Mouse (Mus musculus) MEL (cell line): Measurements from ENCODE around the gene Cds2. TPM values are rescaled to one million over a fixed set of nuclear protein-coding genes. Genes with fewer than 3 reads are reported as not detected.

Source experiments
- DNase-seq: peaks from one replicate; pipeline ENCODE4 v3.0.0; 2011; ENCODE audit warnings: low read depth, low spot score
- H3K27ac ChIP-seq: 2 replicates; pipeline ENCODE4 v1.5.1; 2012; ENCODE audit warnings: low read depth, mild to moderate bottlenecking, control low read depth, low read length, moderate library complexity; ENCODE audit not compliant: control insufficient read depth
- H3K27me3 ChIP-seq, 2 experiments: fragments of 150-350 bp in 1 of 2; sonication (generic) in 1 of 2; 2 replicates each; pipeline ENCODE4 v1.6.1; 2012; ENCODE audit warnings: low read length in 2 of 2, mild to moderate bottlenecking in 2 of 2, improper control_type of control experiment in 1 of 2, moderate library complexity in 1 of 2; ENCODE audit not compliant: insufficient read depth in 2 of 2, control insufficient read depth in 1 of 2
- H3K36me3 ChIP-seq, 2 experiments: 2 replicates each; pipeline ENCODE4 v1.6.1; 2012 to 2014; ENCODE audit warnings: low read length in 2 of 2, improper control_type of control experiment in 1 of 2, inconsistent platforms in 1 of 2, mild to moderate bottlenecking in 1 of 2; ENCODE audit not compliant: insufficient read depth in 2 of 2, control insufficient read depth in 1 of 2
- H3K4me1 ChIP-seq, 2 experiments: fragments of 150-350 bp in 1 of 2; sonication (generic) in 1 of 2; 2 replicates each; pipeline ENCODE4 v1.6.1; 2012; ENCODE audit warnings: low read length in 2 of 2, improper control_type of control experiment in 1 of 2, mild to moderate bottlenecking in 1 of 2; ENCODE audit not compliant: insufficient read depth in 2 of 2, control insufficient read depth in 1 of 2
- H3K4me3 ChIP-seq, 2 experiments: fragments of 150-350 bp in 1 of 2; sonication (generic) in 1 of 2; 2 replicates each; pipeline ENCODE4 v1.5.1; 2012; ENCODE audit warnings: low read depth in 2 of 2, low read length in 2 of 2, mild to moderate bottlenecking in 2 of 2, moderate library complexity in 2 of 2, control low read depth in 1 of 2, improper control_type of control experiment in 1 of 2; ENCODE audit not compliant: control insufficient read depth in 1 of 2, insufficient read depth in 1 of 2
- H3K79me2 ChIP-seq: 2 replicates; pipeline ENCODE4 v1.6.1; 2012; ENCODE audit warnings: mild to moderate bottlenecking, low read length, moderate library complexity; ENCODE audit not compliant: control insufficient read depth, poor library complexity, insufficient read depth
- H3K9ac ChIP-seq: 2 replicates; pipeline ENCODE4 v1.6.1; 2012; ENCODE audit warnings: low read depth, mild to moderate bottlenecking, control low read depth, low read length, moderate library complexity; ENCODE audit not compliant: control insufficient read depth, poor library complexity, severe bottlenecking
- H3K9me3 ChIP-seq: fragments of 150-350 bp; sonication (generic); replicated peaks from 2 replicates; pipeline ENCODE4 v1.6.1; 2012; ENCODE audit warnings: mild to moderate bottlenecking, low read length, improper control_type of control experiment, moderate library complexity; ENCODE audit not compliant: insufficient read depth
- ELF1 ChIP-seq: IDR thresholded peaks from 2 replicates; pipeline ENCODE4 v1.6.1; 2014; ENCODE audit warnings: low read depth, mild to moderate bottlenecking, inconsistent platforms, low read length, improper control_type of control experiment, moderate library complexity
- EP300 ChIP-seq, 2 experiments: IDR thresholded peaks; 2 replicates each; pipeline ENCODE4 v1.6.1; 2011; ENCODE audit warnings: improper control_type of control experiment in 2 of 2, low read length in 2 of 2, low read depth in 1 of 2, mild to moderate bottlenecking in 1 of 2
- ETS1 ChIP-seq: IDR thresholded peaks from 2 replicates; pipeline ENCODE4 v1.6.1; 2012; ENCODE audit warnings: low read depth, mild to moderate bottlenecking, inconsistent platforms, low read length, improper control_type of control experiment, moderate library complexity
- GATA1 ChIP-seq: IDR thresholded peaks from 2 replicates; pipeline ENCODE4 v1.6.1; 2011; ENCODE audit warnings: low read depth, low read length, improper control_type of control experiment
- JUND ChIP-seq: IDR thresholded peaks from 2 replicates; pipeline ENCODE4 v1.6.1; 2011; ENCODE audit warnings: low read depth, mild to moderate bottlenecking, improper control_type of control experiment, low read length
- MAX ChIP-seq: IDR thresholded peaks from 2 replicates; pipeline ENCODE4 v1.6.1; 2011; ENCODE audit warnings: low read length, improper control_type of control experiment
- MAZ ChIP-seq: IDR thresholded peaks from 2 replicates; pipeline ENCODE4 v1.6.1; 2012; ENCODE audit warnings: low read depth, mild to moderate bottlenecking, inconsistent platforms, low read length, improper control_type of control experiment
- MEF2A ChIP-seq: IDR thresholded peaks from 2 replicates; pipeline ENCODE4 v1.6.1; 2014; ENCODE audit warnings: low read depth, mild to moderate bottlenecking, inconsistent platforms, low read length, improper control_type of control experiment; ENCODE audit not compliant: poor library complexity, insufficient replicate concordance, severe bottlenecking; ENCODE audit errors: extremely low read depth
- NRF1 ChIP-seq: IDR thresholded peaks from 2 replicates; pipeline ENCODE4 v1.6.1; 2014; ENCODE audit warnings: low read depth, mild to moderate bottlenecking, inconsistent platforms, low read length, improper control_type of control experiment, moderate library complexity; ENCODE audit not compliant: poor library complexity, insufficient read depth, severe bottlenecking
- POLR2AphosphoS5 ChIP-seq: IDR thresholded peaks from 2 replicates; pipeline ENCODE4 v1.6.1; 2012; ENCODE audit warnings: low read depth, borderline replicate concordance, mild to moderate bottlenecking, inconsistent platforms, low read length, moderate library complexity, mixed read lengths
- RAD21 ChIP-seq: IDR thresholded peaks from 2 replicates; pipeline ENCODE4 v1.6.1; 2011; ENCODE audit warnings: mild to moderate bottlenecking, low read depth, low read length, improper control_type of control experiment
- RCOR1 ChIP-seq: IDR thresholded peaks from 2 replicates; pipeline ENCODE4 v1.6.1; 2012; ENCODE audit warnings: low read depth, mild to moderate bottlenecking, inconsistent platforms, low read length, improper control_type of control experiment
- SIN3A ChIP-seq: IDR thresholded peaks from 2 replicates; pipeline ENCODE4 v1.6.1; 2012; ENCODE audit warnings: low read length, improper control_type of control experiment, inconsistent platforms
- TAL1 ChIP-seq: IDR thresholded peaks from 2 replicates; pipeline ENCODE4 v1.6.1; 2012; ENCODE audit warnings: mild to moderate bottlenecking, inconsistent platforms, low read length, moderate library complexity, mixed read lengths
- UBTF ChIP-seq: IDR thresholded peaks from 2 replicates; pipeline ENCODE4 v1.6.1; 2012; ENCODE audit warnings: low read depth, mild to moderate bottlenecking, inconsistent platforms, low read length, improper control_type of control experiment, moderate library complexity, borderline replicate concordance; ENCODE audit not compliant: insufficient read depth
- ZKSCAN1 ChIP-seq: IDR thresholded peaks from 2 replicates; pipeline ENCODE4 v1.6.1; 2012; ENCODE audit warnings: low read depth, mild to moderate bottlenecking, inconsistent platforms, low read length, improper control_type of control experiment, moderate library complexity
- ZNF384 ChIP-seq: IDR thresholded peaks from 2 replicates; pipeline ENCODE4 v1.6.1; 2012; ENCODE audit warnings: low read depth, mild to moderate bottlenecking, inconsistent platforms, low read length, improper control_type of control experiment
- polyA plus RNA-seq, 2 experiments: library from polyadenylated mRNA; stranded (reverse) in 1 of 2; unstranded in 1 of 2; fragments of >175 nt in 1 of 2; fragments of >200 nt in 1 of 2; gene quantifications; 2 replicates each; pipeline versions ENCODE4 v1.2.1 to v1.2.4; 2012; ENCODE audit warnings: low replicate concordance in 2 of 2, low read depth in 1 of 2; ENCODE audit not compliant: insufficient read length in 2 of 2, insufficient read depth in 1 of 2, missing spikeins in 1 of 2
- total RNA-seq: library from RNA; depleted of rRNA; stranded (reverse); fragments of 300-350 nt; gene quantifications from 2 replicates; pipeline ENCODE4 v1.2.3, GENCODE M21; 2012

The Cds2 gene
- total and polyA plus RNA-seq, 3 experiments, result 8.8 to 28.5 TPM; not detected in 1

DNA sequence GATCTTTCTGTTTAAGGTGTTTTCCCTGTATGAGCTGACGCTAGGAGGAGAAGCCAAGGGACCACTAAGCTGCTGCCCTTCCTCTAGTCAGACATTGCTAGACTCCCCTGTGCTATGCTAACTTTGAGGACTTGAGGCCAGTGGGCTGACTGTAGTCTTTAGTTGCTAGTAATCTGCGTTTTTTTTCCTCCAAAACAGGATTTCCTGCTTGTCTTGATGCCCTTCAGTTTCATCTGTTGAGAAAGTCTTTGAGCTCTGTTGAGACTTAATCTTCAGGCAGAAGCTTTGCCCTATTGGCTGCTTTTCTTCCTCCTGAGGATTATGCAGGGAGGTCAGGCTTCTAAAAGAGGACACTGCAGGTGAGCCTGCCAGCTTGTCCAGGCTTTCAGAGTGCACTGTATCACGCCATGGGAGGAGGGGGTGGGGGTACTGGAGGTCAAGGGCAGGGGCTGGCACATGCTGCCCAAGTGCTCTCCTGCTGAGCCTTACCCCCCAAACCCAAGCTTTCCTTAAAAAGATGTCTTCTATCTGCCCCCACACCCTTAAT lies 16.5 kb downstream of the Cds2 start:
- no peak overlapping the region for H3K27ac ChIP-seq
- no peak overlapping the region for H3K4me3 ChIP-seq
- H3K9ac ChIP-seq, result no peak overlapping the region
- H3K27me3 ChIP-seq, result no peaks in the 10 kb centered on the region
- peaks cover 2% of the 10 kb centered on the region; the same call in 1 of the 2 replicates for H3K79me2 ChIP-seq
- no peak for DNase-seq
- H3K36me3 ChIP-seq, result peaks cover 0 to 11% of the 10 kb centered on the region in 2 experiments; a peak in 3 of 4 replicates
- H3K9me3 ChIP-seq, result no peaks in the 10 kb centered on the region
- no peak for TF ChIP-seq NRF1
- TF ChIP-seq POLR2AphosphoS5, result no peak
- TF ChIP-seq MAZ, result no peak
- no peak for TF ChIP-seq ETS1
- TF ChIP-seq JUND, result no peak
- no peak for TF ChIP-seq ELF1
- no peak for TF ChIP-seq RAD21
- no peak for TF ChIP-seq TAL1
- TF ChIP-seq ZKSCAN1, result no peak
- TF ChIP-seq MEF2A, result no peak
- TF ChIP-seq MAX, result no peak
- no peak for TF ChIP-seq SIN3A
- TF ChIP-seq UBTF, result no peak
- no peak for TF ChIP-seq RCOR1
- TF ChIP-seq ZNF384, result no peak
- no peak for TF ChIP-seq GATA1
- TF ChIP-seq, all 39 proteins: peak for 0
- peaks cover 0 to 6% of the 10 kb centered on the region in 2 experiments; a peak in 2 of 4 replicates for H3K4me1 ChIP-seq

GRCm38 (mm10) chr2:132279978-132280377 lies 17.0 kb downstream of the Cds2 start:
- no peaks in the 10 kb centered on the region for H3K27me3 ChIP-seq
- TF ChIP-seq EP300 (IDR thresholded peaks at IDR 0.05; ENCODE audit: low read depth in 1 of 2, low read length in 2 of 2), result no peak
- DNase-seq, result no peak
- peaks cover 0 to 11% of the 10 kb centered on the region in 2 experiments; a peak in 3 of 4 replicates for H3K36me3 ChIP-seq
- no peaks in the 10 kb centered on the region for H3K9me3 ChIP-seq
- peaks cover 2% of the 10 kb centered on the region; the same call in 1 of the 2 replicates for H3K79me2 ChIP-seq
- H3K9ac ChIP-seq, result no peak overlapping the region
- no peak overlapping the region for H3K4me3 ChIP-seq
- H3K4me1 ChIP-seq, result peaks cover 0 to 6% of the 10 kb centered on the region in 2 experiments; a peak in 2 of 4 replicates
- H3K27ac ChIP-seq, result no peak overlapping the region
